Mouse (Mus musculus): Measurements from ENCODE around the gene Orm1. TPM values are rescaled to one million over a fixed set of nuclear protein-coding genes. Genes with fewer than 3 reads are reported as not detected.

Orm1 gene
- total and polyA plus RNA-seq, 3 experiments: 0.41 to 4.2 (median 0.65) TPM

GRCm38 (mm10) chr4:63307175-63308062 lies 36.9 kb upstream of the Orm1 start:
- Histone ChIP-seq H3K36me3 (ENCODE audit: control insufficient read depth, insufficient read depth, low read length) (no peaks in the 10 kb centered on the region), H3K79me2 (replicated peaks; ENCODE audit: control insufficient read depth, insufficient read depth, low read length) (no peaks in the 10 kb centered on the region), H3K27ac (no peak overlapping the region), H3K27me3 (ENCODE audit: control insufficient read depth, insufficient read depth, low read length) (no peaks in the 10 kb centered on the region), H3K9ac (ENCODE audit: low read depth, low read length) (no peak overlapping the region), H3K4me1 (ENCODE audit: control insufficient read depth, insufficient read depth, low read length) (peaks cover 5% of the 10 kb centered on the region), H3K4me3 (no peak overlapping the region)
- DNase-seq: peak; percentile 83 to 89
- 36% methylated on average over 21 of the region's 21 CpGs for WGBS
- TF ChIP-seq CTCF (IDR thresholded peaks at IDR 0.05) (peak; percentile 84), EP300 (IDR thresholded peaks at IDR 0.05; ENCODE audit: insufficient read depth, low read depth, low read length) (no peak)
- intact Hi-C loops (cut with DNase I): loop anchor here (1.0 to 5.0 kb wide), 3 partner anchors 40 to 92 kb away; no protein-coding TSS in a partner anchor

DNA sequence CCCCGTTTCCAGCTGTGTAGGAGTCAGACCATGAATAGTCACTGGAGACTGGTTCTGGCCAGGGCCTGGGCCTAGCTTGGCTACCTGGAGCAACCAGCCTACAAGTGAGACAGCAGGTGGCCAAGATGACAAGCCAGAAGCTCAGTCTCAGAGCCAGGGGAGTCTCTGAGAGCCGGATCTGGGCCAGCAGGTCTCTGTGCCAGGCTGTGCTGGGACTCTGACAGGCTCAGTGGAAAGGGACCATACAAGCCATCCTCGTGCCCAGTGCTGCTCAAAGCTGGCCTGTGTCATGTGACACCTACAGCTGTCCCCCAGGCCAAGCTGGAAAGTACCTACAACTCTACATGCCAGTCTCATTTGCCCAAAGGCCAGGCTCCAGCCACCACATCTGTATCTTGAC lies 36.0 kb upstream of the Orm1 start:
- TF ChIP-seq POLR2A (IDR thresholded peaks at IDR 0.05; ENCODE audit: insufficient read depth, low read depth, low read length): no peak
- TF ChIP-seq EP300 (IDR thresholded peaks at IDR 0.05; ENCODE audit: insufficient read depth, low read depth, low read length): no peak
- TF ChIP-seq CTCF (IDR thresholded peaks at IDR 0.05): no peak
- no peak overlapping the region for H3K4me3 ChIP-seq
- DNase-seq: peak in 1 of 2 experiments; percentile 59
- 73% methylated on average over 3 of the region's 3 CpGs for WGBS
- no peaks in the 10 kb centered on the region for H3K36me3 ChIP-seq (ENCODE audit: control insufficient read depth, insufficient read depth, low read length)
- peaks cover 5% of the 10 kb centered on the region for H3K4me1 ChIP-seq (ENCODE audit: control insufficient read depth, insufficient read depth, low read length)
- no peaks in the 10 kb centered on the region for H3K27me3 ChIP-seq (ENCODE audit: control insufficient read depth, insufficient read depth, low read length)
- no peaks in the 10 kb centered on the region for H3K79me2 ChIP-seq (replicated peaks; ENCODE audit: control insufficient read depth, insufficient read depth, low read length)
- H3K27ac ChIP-seq: no peak overlapping the region
- H3K9ac ChIP-seq (ENCODE audit: low read depth, low read length): no peak overlapping the region
- intact Hi-C loops (cut with DNase I): loop anchor here (5.0 kb wide), 2 partner anchors 41 to 76 kb away; no protein-coding TSS in a partner anchor

- H3K4me3 ChIP-seq: no peak overlapping the region
- H3K27ac ChIP-seq: peak overlapping the region; percentile 58
- H3K79me2 ChIP-seq (replicated peaks; ENCODE audit: control insufficient read depth, insufficient read depth, low read length): no peaks in the 10 kb centered on the region
- no peaks in the 10 kb centered on the region for H3K36me3 ChIP-seq (ENCODE audit: control insufficient read depth, insufficient read depth, low read length)
- 0 out of 2 replicates have a peak overlapping the region, but pooled peaks have one; percentile 22 for H3K9ac ChIP-seq (ENCODE audit: low read depth, low read length)
- peaks cover 5% of the 10 kb centered on the region for H3K4me1 ChIP-seq (ENCODE audit: control insufficient read depth, insufficient read depth, low read length)
- 28% methylated on average over 10 of the region's 10 CpGs for WGBS
- intact Hi-C loops (cut with DNase I): no loop called here
- TF ChIP-seq POLR2A (IDR thresholded peaks at IDR 0.05; ENCODE audit: insufficient read depth, low read depth, low read length) (0 out of 2 replicates have a peak, but pooled peaks have one; percentile 30), EP300 (IDR thresholded peaks at IDR 0.05; ENCODE audit: insufficient read depth, low read depth, low read length) (0 out of 2 replicates have a peak, but pooled peaks have one; percentile 30), CTCF (IDR thresholded peaks at IDR 0.05) (no peak)
- DNase-seq: peak; percentile 47 to 75
- no peaks in the 10 kb centered on the region for H3K27me3 ChIP-seq (ENCODE audit: control insufficient read depth, insufficient read depth, low read length)
Observed at GRCm38 (mm10) chr4:63310247-63310855, 34.0 kb upstream of the Orm1 start.

DNA sequence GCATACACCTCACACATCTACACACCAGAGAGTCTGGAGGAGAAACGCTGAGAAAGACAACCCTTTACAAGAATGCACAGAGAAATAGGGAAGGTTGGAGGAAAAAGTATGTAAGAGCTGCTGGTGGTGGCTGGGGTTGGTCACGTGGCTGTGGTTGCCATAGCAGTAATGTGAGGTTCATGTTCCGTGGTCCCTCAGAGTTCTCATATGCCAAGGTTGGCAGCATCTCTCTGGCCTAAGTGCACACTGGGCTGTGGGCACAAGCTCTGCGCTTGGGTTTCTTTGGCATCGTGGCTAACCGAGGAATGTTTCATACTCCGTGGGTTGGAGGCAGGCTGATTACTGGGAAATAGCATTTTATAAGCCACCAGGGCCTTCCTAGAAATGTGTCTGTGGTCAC lies 32.9 kb upstream of the Orm1 start:
- no peaks in the 10 kb centered on the region for H3K36me3 ChIP-seq (ENCODE audit: control insufficient read depth, insufficient read depth, low read length)
- no peak overlapping the region for H3K9ac ChIP-seq (ENCODE audit: low read depth, low read length)
- no peak overlapping the region for H3K4me3 ChIP-seq
- H3K27me3 ChIP-seq (ENCODE audit: control insufficient read depth, insufficient read depth, low read length): no peaks in the 10 kb centered on the region
- no peak for TF ChIP-seq POLR2A (IDR thresholded peaks at IDR 0.05; ENCODE audit: insufficient read depth, low read depth, low read length)
- TF ChIP-seq CTCF (IDR thresholded peaks at IDR 0.05): no peak
- no peak for TF ChIP-seq EP300 (IDR thresholded peaks at IDR 0.05; ENCODE audit: insufficient read depth, low read depth, low read length)
- H3K27ac ChIP-seq: no peak overlapping the region; the same call in 1 of the 2 replicates
- peaks cover 5% of the 10 kb centered on the region for H3K4me1 ChIP-seq (ENCODE audit: control insufficient read depth, insufficient read depth, low read length)
- H3K79me2 ChIP-seq (replicated peaks; ENCODE audit: control insufficient read depth, insufficient read depth, low read length): no peaks in the 10 kb centered on the region
- intact Hi-C loops (cut with DNase I): no loop called here
- DNase-seq: no peak
- 90% methylated on average over 7 of the region's 7 CpGs for WGBS

GRCm38 (mm10) chr4:63314063-63314462 lies 30.3 kb upstream of the Orm1 start:
- no peak overlapping the region for H3K27ac ChIP-seq
- H3K4me1 ChIP-seq (ENCODE audit: control insufficient read depth, insufficient read depth, low read length): peaks cover 5% of the 10 kb centered on the region
- H3K36me3 ChIP-seq (ENCODE audit: control insufficient read depth, insufficient read depth, low read length): no peaks in the 10 kb centered on the region
- no peak for DNase-seq
- intact Hi-C loops (cut with DNase I): no loop called here
- 85% methylated on average over 5 of the region's 5 CpGs for WGBS
- no peak overlapping the region for H3K9ac ChIP-seq (ENCODE audit: low read depth, low read length)
- no peak for TF ChIP-seq EP300 (IDR thresholded peaks at IDR 0.05; ENCODE audit: insufficient read depth, low read depth, low read length)
- no peak for TF ChIP-seq CTCF (IDR thresholded peaks at IDR 0.05)
- TF ChIP-seq POLR2A (IDR thresholded peaks at IDR 0.05; ENCODE audit: insufficient read depth, low read depth, low read length): no peak
- H3K79me2 ChIP-seq (replicated peaks; ENCODE audit: control insufficient read depth, insufficient read depth, low read length): no peaks in the 10 kb centered on the region
- no peaks in the 10 kb centered on the region for H3K27me3 ChIP-seq (ENCODE audit: control insufficient read depth, insufficient read depth, low read length)
- no peak overlapping the region for H3K4me3 ChIP-seq
